Mouse (Mus musculus) adrenal gland, postnatal 4 days (tissue): ENCODE data around the gene Gm15127. TPM values are rescaled to one million over a fixed set of nuclear protein-coding genes. Genes with fewer than 3 reads are reported as not detected.
"Not testable (repeated sequence)": the region's sequence is repeated elsewhere in the genome, so short reads cannot be mapped to it uniquely, and the experiment has no call there.

Experiments
- DNase-seq, 2 experiments: peaks; one replicate each; pipeline ENCODE4 v3.0.0; 2021 to 2022; ENCODE audit warnings: low spot score in 2 of 2, mixed read lengths in 2 of 2
- long read RNA-seq, 2 experiments: library from polyadenylated mRNA; stranded (forward); transcript quantifications; one replicate each; pipeline ENCODE4 v2.0.0; 2021
- total RNA-seq, 2 experiments: library from RNA; stranded (reverse); gene quantifications; 2 replicates each; pipeline ENCODE4 v1.2.3; 2021

The Gm15127 gene
- not detected for total RNA-seq
- long read RNA-seq, experiment 1 = 0 reads
- long read RNA-seq, experiment 2 = 0 reads

- DNase-seq = not testable (repeated sequence)
Measured at GRCm38 (mm10) chrX:148663298-148663697, at the start of gene Gm15127. Gene Gm15127, plus strand, starts transcription at chrX:148663598.

- not testable (repeated sequence) for DNase-seq
Measured at GRCm38 (mm10) chrX:148615053-148615452, 48.3 kb upstream of the Gm15127 start, which contains the start of gene Gm8334. Gene Gm8334, minus strand, starts transcription at chrX:148615153.

GRCm38 (mm10) chrX:148676290-148676689 is 12.9 kb downstream of the Gm15127 start:
- not testable (repeated sequence) for DNase-seq

Other genes starting within 250 kb of the Gm15127 start
- gene Gm15114, start 174.6 kb upstream of the Gm15127 start, total RNA-seq = not detected
- not detected for gene Gm8334, start 48.4 kb upstream of the Gm15127 start, total RNA-seq
- not detected for gene Luzp4, start 194.0 kb downstream of the Gm15127 start, total RNA-seq